Mouse (Mus musculus): ENCODE results near the gene Ing5.

DNA sequence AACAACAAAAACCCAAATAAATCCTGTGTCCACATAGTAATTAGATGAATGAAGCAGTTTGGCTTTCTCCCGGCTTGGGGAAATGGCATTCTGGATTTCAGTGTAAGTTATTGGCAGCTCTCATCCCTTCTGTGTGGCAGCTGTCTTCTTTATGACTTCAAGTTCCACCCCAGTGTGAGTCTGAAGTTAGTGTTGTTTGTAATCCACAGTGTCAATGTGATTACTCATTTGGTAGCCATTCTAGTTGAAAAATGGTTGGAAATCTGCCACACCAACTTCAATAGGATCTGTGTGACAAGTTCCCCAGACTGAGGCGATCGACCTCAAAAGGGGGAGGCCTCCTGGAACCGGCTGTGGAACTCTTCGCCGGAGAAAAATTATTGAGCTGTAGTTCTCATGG, 53.6 kb downstream of the Ing5 start:
- TF ChIP-seq CTCF (IDR thresholded peaks at IDR 0.05; ENCODE audit: low read depth, low read length) (no peak), EP300 (IDR thresholded peaks at IDR 0.05; ENCODE audit: insufficient read depth, low read depth, low read length) (no peak)
